7 mouse cellular contexts compared by ENCODE assay signal in the genomic region with DNA sequence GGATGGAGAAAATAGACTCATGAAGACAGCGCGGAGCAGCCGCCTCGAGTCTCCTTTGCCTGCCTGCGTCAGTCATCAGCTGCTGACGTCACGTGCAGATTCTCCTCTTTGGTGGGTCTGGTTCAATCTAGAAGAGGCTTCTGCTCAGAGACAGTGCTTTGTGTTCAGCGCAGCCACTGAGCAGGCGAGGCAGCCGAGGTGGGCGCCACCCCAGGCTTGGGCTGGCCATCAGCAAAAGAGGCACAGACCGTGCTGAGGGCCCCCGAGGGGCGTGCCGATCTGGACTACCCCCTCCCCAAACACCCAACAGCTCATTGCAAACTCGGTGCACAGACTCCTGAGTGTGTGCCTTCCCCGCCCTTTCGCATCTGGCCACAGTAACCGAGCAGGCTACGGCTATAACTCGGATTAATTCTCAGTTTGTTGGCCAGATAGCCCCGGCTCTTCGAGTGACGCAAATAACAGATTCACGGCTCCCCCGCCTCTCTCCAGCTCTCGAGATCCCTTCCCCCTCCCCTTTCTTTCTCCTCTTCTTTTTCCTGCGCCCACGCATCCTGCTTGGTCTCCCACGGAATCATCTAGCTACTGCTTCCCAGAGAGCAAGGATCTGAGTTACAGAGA.
DNase-seq lines count a peak whose midpoint lies in the region; ATAC-seq and TF ChIP-seq lines count a peak whose summit lies in the region.

No protein-coding gene starts in this region.

- H3K27ac ChIP-seq in hindbrain, postnatal 0 days: peak overlapping the region; percentile 91
- H3K27ac ChIP-seq in midbrain, embryonic 15.5 days: peak overlapping the region; percentile 97

- TF ChIP-seq CTCF in hindbrain, postnatal 0 days (IDR thresholded peaks at IDR 0.05; ENCODE audit: low read depth): no peak

- peaks cover 41% of the 10 kb centered on the region for H3K4me1 ChIP-seq in megakaryocyte, embryonic 14.5 days
- H3K4me1 ChIP-seq in hindbrain, postnatal 0 days (ENCODE audit: insufficient read depth, low read length): 0 out of 2 replicates have a peak, but pooled peaks cover 10% of the 10 kb centered on the region
- H3K4me1 ChIP-seq in midbrain, embryonic 15.5 days: peaks cover 53% of the 10 kb centered on the region

- H3K4me3 ChIP-seq in megakaryocyte, embryonic 14.5 days (replicated peaks): peak overlapping the region; percentile 12
- H3K4me3 ChIP-seq in hindbrain, postnatal 0 days (ENCODE audit: low read length): peak overlapping the region; percentile 55
- H3K4me3 ChIP-seq in midbrain, embryonic 15.5 days: peak overlapping the region; percentile 49

- no peak for ATAC-seq in megakaryocyte, adult 5-6 weeks (ENCODE audit: poor library complexity, severe bottlenecking)
- peak; percentile 84 for ATAC-seq in hindbrain, postnatal 0 days
- ATAC-seq in midbrain, embryonic 15.5 days (replicated peaks): peak; percentile 86
- ATAC-seq in megakaryocyte-erythroid progenitor cell, adult 5-6 weeks (replicated peaks; ENCODE audit: low FRiP score, low TSS enrichment, poor library complexity, severe bottlenecking): no peak

- peak overlapping the region; percentile 58 for H3K9ac ChIP-seq in hindbrain, postnatal 0 days (replicated peaks; ENCODE audit: low read length)
- peak overlapping the region; percentile 61 for H3K9ac ChIP-seq in midbrain, embryonic 15.5 days

- peaks cover 84% of the 10 kb centered on the region for H3K27me3 ChIP-seq in megakaryocyte, embryonic 14.5 days (replicated peaks)
- peaks cover 18% of the 10 kb centered on the region for H3K27me3 ChIP-seq in hindbrain, postnatal 0 days (ENCODE audit: insufficient read depth, low read length)
- H3K27me3 ChIP-seq in midbrain, embryonic 15.5 days (replicated peaks): peaks cover 31% of the 10 kb centered on the region

- H3K36me3 ChIP-seq in megakaryocyte, embryonic 14.5 days (replicated peaks; ENCODE audit: low read length): no peaks in the 10 kb centered on the region
- no peaks in the 10 kb centered on the region for H3K36me3 ChIP-seq in hindbrain, postnatal 0 days (ENCODE audit: insufficient read depth, low read length)
- no peaks in the 10 kb centered on the region for H3K36me3 ChIP-seq in midbrain, embryonic 15.5 days (replicated peaks)

- WGBS in hindbrain, postnatal 0 days: under 1% methylated on average over 30 of the region's 30 CpGs
- WGBS in midbrain, embryonic 15.5 days: under 1% methylated on average over 30 of the region's 30 CpGs

- peak; percentile 57 for DNase-seq in embryo, embryonic 10.5 days (ENCODE audit: low spot score)
- DNase-seq in hindbrain, postnatal 0 days (ENCODE audit: low spot score): peak; percentile 90
- DNase-seq in urinary bladder, postnatal 10 days (ENCODE audit: low spot score): no peak

- no peaks in the 10 kb centered on the region for H3K9me3 ChIP-seq in megakaryocyte, embryonic 14.5 days
- no peaks in the 10 kb centered on the region for H3K9me3 ChIP-seq in hindbrain, postnatal 0 days (ENCODE audit: low read length)
- no peaks in the 10 kb centered on the region for H3K9me3 ChIP-seq in midbrain, embryonic 15.5 days

- peak overlapping the region; percentile 84 for H3K4me2 ChIP-seq in hindbrain, postnatal 0 days (ENCODE audit: low read depth, low read length)
- peak overlapping the region; percentile 97 for H3K4me2 ChIP-seq in midbrain, embryonic 15.5 days

Comparison
In these comparisons a context has a peak if more than half of its experiments do, and no peak if none do; other contexts are left out.
1. ATAC-seq: peak in hindbrain, postnatal 0 days (single experiment) and midbrain, embryonic 15.5 days (single experiment); none in megakaryocyte, adult 5-6 weeks (single experiment) and megakaryocyte-erythroid progenitor cell, adult 5-6 weeks (single experiment).
2. Peak in every context shown above with its lines, with median percentiles within 50 percentile points of each other: H3K4me3 ChIP-seq.